Mouse (Mus musculus) kidney, postnatal 0 days (tissue): ENCODE measurements at regions not wholly inside any gene's neighbourhood (a gene's known extent, or its start where the extent isn't known, plus 50 kb on each side); places are given as distances from the start of the nearest gene placed in this dataset.

Source experiments
- ATAC-seq: fragments of 200-750 bp; cut with Nextera tagmentation; replicated peaks from 2 replicates; pipeline ENCODE4 v1.8.0; 2017; ENCODE audit warnings: low read depth, moderate number of reproducible peaks, moderate TSS enrichment, moderate library complexity; ENCODE audit not compliant: low FRiP score
- DNase-seq: peaks from one replicate; pipeline ENCODE4 v3.0.0-alpha.2; 2016; ENCODE audit warnings: low spot score
- H3K27ac ChIP-seq: fragments of 300-500 bp; sonication (generic); 2 replicates; pipeline ENCODE4 v1.5.1; 2014; ENCODE audit warnings: mild to moderate bottlenecking
- H3K27me3 ChIP-seq: fragments of 300-500 bp; sonication (generic); 2 replicates; pipeline ENCODE4 v1.6.1; 2014; ENCODE audit warnings: low read length, mixed read lengths; ENCODE audit not compliant: insufficient read depth
- H3K36me3 ChIP-seq: fragments of 300-500 bp; sonication (generic); 2 replicates; pipeline ENCODE4 v1.6.1; 2014; ENCODE audit warnings: low read length, mixed read lengths; ENCODE audit not compliant: insufficient read depth
- H3K4me1 ChIP-seq: fragments of 300-500 bp; sonication (generic); replicated peaks from 2 replicates; pipeline ENCODE4 v1.6.1; 2014; ENCODE audit warnings: antibody characterized with exemption, low read length, mixed read lengths; ENCODE audit not compliant: insufficient read depth
- H3K4me2 ChIP-seq: fragments of 300-500 bp; sonication (generic); 2 replicates; pipeline ENCODE4 v1.6.1; 2014; ENCODE audit warnings: mild to moderate bottlenecking, low read length, moderate library complexity, mixed read lengths
- H3K4me3 ChIP-seq: fragments of 300-500 bp; sonication (generic); replicated peaks from 2 replicates; pipeline ENCODE4 v1.5.1; 2014; ENCODE audit warnings: low read depth, low read length
- H3K9ac ChIP-seq: fragments of 300-500 bp; sonication (generic); 2 replicates; pipeline ENCODE4 v1.6.1; 2014; ENCODE audit warnings: low read depth, low read length
- H3K9me3 ChIP-seq: fragments of 300-500 bp; sonication (generic); replicated peaks from 2 replicates; pipeline ENCODE4 v1.6.1; 2016; ENCODE audit warnings: low read length, inconsistent platforms, mixed read lengths
- CTCF ChIP-seq: IDR thresholded peaks from 2 replicates; pipeline ENCODE4 v1.5.1; 2016; ENCODE audit warnings: antibody characterized with exemption, low read depth, mild to moderate bottlenecking, moderate library complexity
- WGBS: fragments of 180-500 bp; shearing (Covaris S2); extraction: QIAGEN DNeasy Blood & Tissue Kit; methylation state at CpG from one replicate; pipeline ENCODE4 v1.1.7; 2014; 5-methylcytosine and 5-hydroxymethylcytosine counted together

DNA sequence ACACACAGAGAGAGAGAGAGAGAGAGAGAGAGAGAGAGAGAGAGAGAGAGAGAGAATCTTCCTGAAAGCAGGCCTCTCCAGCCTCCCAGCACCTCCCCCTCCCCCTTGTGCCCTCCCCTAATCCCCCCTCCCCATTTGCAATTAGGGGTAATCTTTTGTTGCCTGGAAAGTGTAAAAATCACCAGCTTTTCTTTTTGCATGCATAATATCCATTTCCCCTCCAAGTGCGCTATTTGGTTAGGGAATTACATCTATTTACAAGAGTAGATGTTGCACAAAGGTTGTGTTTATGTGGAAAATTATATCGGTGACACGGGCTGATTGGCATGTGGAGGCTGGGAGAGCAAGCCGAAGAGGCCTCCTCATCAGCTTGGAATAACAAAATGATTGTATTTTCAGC, 135.4 kb upstream of the Gm12830 start:
- Histone ChIP-seq H3K36me3 (no peaks in the 10 kb centered on the region), H3K4me2 (no peak overlapping the region), H3K9me3 (no peaks in the 10 kb centered on the region), H3K4me1 (no peaks in the 10 kb centered on the region), H3K9ac (no peak overlapping the region), H3K4me3 (no peak overlapping the region), H3K27me3 (no peaks in the 10 kb centered on the region), H3K27ac (no peak overlapping the region)
- no peak for TF ChIP-seq CTCF
- WGBS: 62% methylated on average over 4 of the region's 4 CpGs
- no peak for DNase-seq
- no peak for ATAC-seq

GRCm38 (mm10) chr4:114688356-114688972, 133.1 kb upstream of the Gm12830 start:
- Histone ChIP-seq H3K9me3 (no peaks in the 10 kb centered on the region), H3K4me1 (no peaks in the 10 kb centered on the region), H3K4me2 (peak overlapping the region; percentile 41), H3K9ac (0 out of 2 replicates have a peak overlapping the region, but pooled peaks have one; percentile 23), H3K36me3 (no peaks in the 10 kb centered on the region), H3K27me3 (no peaks in the 10 kb centered on the region), H3K4me3 (peak overlapping the region; percentile 11; the same call in 1 of the 2 replicates), H3K27ac (peak overlapping the region; percentile 64)
- WGBS: 9% methylated on average over 16 of the region's 16 CpGs
- peak; percentile 94 for DNase-seq
- ATAC-seq: peak; percentile 67
- no peak for TF ChIP-seq CTCF

DNA sequence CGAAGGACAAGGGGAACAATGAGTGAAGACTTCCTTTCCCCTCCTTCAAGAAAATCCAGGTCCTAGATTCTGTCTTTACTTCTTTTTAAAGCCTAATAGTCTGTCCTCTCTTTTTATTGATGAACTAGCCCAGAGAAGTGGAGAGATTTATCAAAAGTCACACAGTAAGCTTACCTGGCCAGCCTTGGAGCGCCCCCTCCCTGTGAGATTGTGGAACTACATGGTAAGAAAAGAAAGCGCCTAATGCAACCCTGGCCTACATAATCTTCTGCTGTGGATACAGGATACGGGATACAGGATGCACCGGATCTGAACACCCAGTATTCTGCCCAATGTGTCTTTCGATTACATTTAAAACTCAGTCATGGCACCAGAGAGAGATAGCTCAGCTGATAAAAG, 132.6 kb upstream of the Gm12830 start:
- H3K9me3 ChIP-seq: no peaks in the 10 kb centered on the region
- H3K27ac ChIP-seq: 0 out of 2 replicates have a peak overlapping the region, but pooled peaks have one; percentile 64
- no peak for DNase-seq
- H3K4me1 ChIP-seq: no peaks in the 10 kb centered on the region
- no peaks in the 10 kb centered on the region for H3K27me3 ChIP-seq
- H3K4me3 ChIP-seq: no peak overlapping the region
- TF ChIP-seq CTCF: peak; percentile 65
- no peaks in the 10 kb centered on the region for H3K36me3 ChIP-seq
- H3K4me2 ChIP-seq: peak overlapping the region; percentile 41; the same call in 1 of the 2 replicates
- no peak for ATAC-seq
- WGBS: 70% methylated on average over 6 of the region's 6 CpGs
- H3K9ac ChIP-seq: no peak overlapping the region

DNA sequence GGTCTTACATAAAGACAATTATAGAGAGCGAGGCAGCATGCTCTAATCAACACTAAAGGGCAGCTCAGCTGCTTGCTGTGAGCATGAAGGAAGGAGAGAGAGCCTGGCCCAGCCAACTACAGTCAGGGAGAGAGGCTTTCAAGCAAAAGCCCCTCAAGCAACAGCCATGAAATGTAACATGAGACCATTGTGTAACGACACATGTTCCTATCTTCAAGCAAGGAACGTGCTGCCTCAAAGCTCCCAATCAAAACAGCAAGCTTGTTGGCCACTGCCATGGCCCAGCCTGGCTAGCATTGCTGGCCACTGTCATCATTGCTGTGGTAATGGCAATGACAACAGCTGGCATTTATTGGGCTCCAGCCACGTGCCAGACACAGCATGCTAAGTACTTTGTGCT, 115.9 kb upstream of the Gm12830 start:
- Histone ChIP-seq H3K27ac (no peak overlapping the region), H3K27me3 (no peaks in the 10 kb centered on the region), H3K4me1 (0 out of 2 replicates have a peak, but pooled peaks cover 3% of the 10 kb centered on the region), H3K4me3 (no peak overlapping the region), H3K4me2 (no peak overlapping the region), H3K9ac (no peak overlapping the region), H3K36me3 (no peaks in the 10 kb centered on the region), H3K9me3 (no peaks in the 10 kb centered on the region)
- no peak for TF ChIP-seq CTCF
- 40% methylated on average over 4 of the region's 4 CpGs for WGBS
- ATAC-seq (no peak), DNase-seq (no peak)

GRCm38 (mm10) chr4:114710182-114710909, 111.2 kb upstream of the Gm12830 start:
- no peak overlapping the region for H3K27ac ChIP-seq
- no peaks in the 10 kb centered on the region for H3K27me3 ChIP-seq
- WGBS: 79% methylated on average over 3 of the region's 3 CpGs
- H3K4me3 ChIP-seq: no peak overlapping the region
- H3K9me3 ChIP-seq: no peaks in the 10 kb centered on the region
- ATAC-seq (no peak), DNase-seq (no peak)
- TF ChIP-seq CTCF: no peak
- no peaks in the 10 kb centered on the region for H3K36me3 ChIP-seq
- no peaks in the 10 kb centered on the region for H3K4me1 ChIP-seq
- no peak overlapping the region for H3K9ac ChIP-seq
- no peak overlapping the region for H3K4me2 ChIP-seq

DNA sequence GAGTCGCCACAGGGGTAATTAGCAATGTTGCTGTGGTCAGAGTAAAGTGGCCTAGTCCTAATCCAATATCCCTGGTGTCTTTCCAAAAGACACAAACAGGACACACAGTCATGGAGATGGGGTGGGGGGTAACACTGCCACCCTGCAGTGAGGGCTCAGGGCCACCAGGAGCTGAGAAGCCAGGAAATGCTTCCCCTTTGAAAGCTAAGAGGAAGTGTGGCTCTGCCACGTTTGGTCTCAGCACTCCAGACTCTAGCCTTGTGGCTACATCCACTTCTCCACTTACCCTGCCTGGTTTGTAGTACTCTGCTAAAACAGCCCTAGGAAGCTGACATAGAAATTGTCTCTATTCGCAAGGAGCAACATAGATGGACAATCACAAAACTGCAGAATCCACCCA, 110.4 kb upstream of the Gm12830 start:
- WGBS: 80% methylated on average over 3 of the region's 3 CpGs
- ATAC-seq: no peak
- H3K9me3 ChIP-seq: no peaks in the 10 kb centered on the region

More for the DNA sequence above, 110.4 kb upstream of the Gm12830 start:
- Histone ChIP-seq H3K4me2 (no peak overlapping the region), H3K4me1 (no peaks in the 10 kb centered on the region), H3K27me3 (no peaks in the 10 kb centered on the region), H3K9ac (no peak overlapping the region), H3K27ac (0 out of 2 replicates have a peak overlapping the region, but pooled peaks have one; percentile 8), H3K4me3 (no peak overlapping the region), H3K36me3 (no peaks in the 10 kb centered on the region)
- peak; percentile 5; the same call in 1 of the 2 replicates for TF ChIP-seq CTCF
- no peak for DNase-seq
